Mouse (Mus musculus) MN1 (cell line): ENCODE results near the gene Tulp2.

Experiments used
- DNase-seq: peaks from one replicate; pipeline ENCODE4 v3.0.0-alpha.2; 2016; ENCODE audit warnings: low spot score

Gene Tulp2

GRCm38 (mm10) chr7:45554744-45555143 is 73.1 kb downstream of the Tulp2 start, which contains the start of gene Hsd17b14:
Hsd17b14 (plus strand) TSS chr7:45554893.
- DNase-seq = no peak

- DNase-seq = peak; percentile 78
These were observed 74.1 kb downstream of the Tulp2 start for GRCm38 (mm10) chr7:45555787-45556186.

GRCm38 (mm10) chr7:45558907-45559306 is 77.2 kb downstream of the Tulp2 start:
- DNase-seq = no peak

GRCm38 (mm10) chr7:45560241-45560640 is 78.6 kb downstream of the Tulp2 start:
- no peak for DNase-seq

- peak; percentile 76 for DNase-seq
These were observed 79.4 kb downstream of the Tulp2 start for GRCm38 (mm10) chr7:45560843-45561623.

GRCm38 (mm10) chr7:45561624-45562520 is 80.2 kb downstream of the Tulp2 start:
- DNase-seq = peak; percentile 83

- DNase-seq = no peak
These were observed 83.1 kb downstream of the Tulp2 start for GRCm38 (mm10) chr7:45564811-45565210.

- no peak for DNase-seq
These were observed 83.8 kb downstream of the Tulp2 start for GRCm38 (mm10) chr7:45565446-45565845.

- DNase-seq = no peak
These were observed 85.6 kb downstream of the Tulp2 start for GRCm38 (mm10) chr7:45567112-45567779.

- DNase-seq = peak; percentile 87
These were observed 86.3 kb downstream of the Tulp2 start for GRCm38 (mm10) chr7:45567780-45568516.

GRCm38 (mm10) chr7:45568601-45569473 is 87.2 kb downstream of the Tulp2 start:
- no peak for DNase-seq

GRCm38 (mm10) chr7:45570103-45570741 is 88.5 kb downstream of the Tulp2 start, which contains the start of gene Bcat2:
Bcat2 (plus strand) TSS chr7:45570153.
- peak; percentile 77 for DNase-seq

GRCm38 (mm10) chr7:45571966-45572365 is 90.3 kb downstream of the Tulp2 start:
- no peak for DNase-seq
